Mouse (Mus musculus): ENCODE measurements at regions not wholly inside any gene's neighbourhood (a gene's known extent, or its start where the extent isn't known, plus 50 kb on each side); places are given as distances from the start of the nearest gene placed in this dataset.

GRCm38 (mm10) chr16:76725271-76725670 lies 288.2 kb upstream of the Usp25 start:
- DNase-seq (ENCODE audit: low read depth in 2 of 2, low spot score in 2 of 2) = no peak

GRCm38 (mm10) chr16:76718809-76719208 lies 294.7 kb upstream of the Usp25 start:
- DNase-seq (ENCODE audit: low read depth in 2 of 2, low spot score in 2 of 2) = no peak

- no peak for DNase-seq (ENCODE audit: low read depth in 2 of 2, low spot score in 2 of 2)
Measured at GRCm38 (mm10) chr16:76718147-76718546, 295.4 kb upstream of the Usp25 start.

DNA sequence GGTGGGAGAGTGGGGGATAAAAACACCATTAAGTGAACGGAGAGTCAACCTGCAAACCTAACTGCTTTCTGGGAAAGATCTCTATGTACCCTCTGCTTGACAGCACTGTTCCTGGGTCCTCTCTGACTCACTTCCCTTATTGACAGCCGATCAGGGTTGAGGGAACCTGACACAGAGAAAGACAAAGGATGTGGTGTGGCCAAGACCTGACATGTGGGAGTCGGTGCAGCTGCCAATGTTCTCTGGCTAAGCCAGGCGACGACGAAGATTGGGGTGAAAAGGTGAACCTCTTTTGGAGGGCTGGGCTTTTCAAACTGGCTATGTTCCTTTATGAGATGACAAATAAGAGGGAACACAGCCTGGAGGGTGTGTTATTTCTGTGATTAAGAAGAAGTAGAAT lies 318.6 kb upstream of the Usp25 start:
- DNase-seq (ENCODE audit: low read depth in 2 of 2, low spot score in 2 of 2) = peak; percentile 40 to 52

DNA sequence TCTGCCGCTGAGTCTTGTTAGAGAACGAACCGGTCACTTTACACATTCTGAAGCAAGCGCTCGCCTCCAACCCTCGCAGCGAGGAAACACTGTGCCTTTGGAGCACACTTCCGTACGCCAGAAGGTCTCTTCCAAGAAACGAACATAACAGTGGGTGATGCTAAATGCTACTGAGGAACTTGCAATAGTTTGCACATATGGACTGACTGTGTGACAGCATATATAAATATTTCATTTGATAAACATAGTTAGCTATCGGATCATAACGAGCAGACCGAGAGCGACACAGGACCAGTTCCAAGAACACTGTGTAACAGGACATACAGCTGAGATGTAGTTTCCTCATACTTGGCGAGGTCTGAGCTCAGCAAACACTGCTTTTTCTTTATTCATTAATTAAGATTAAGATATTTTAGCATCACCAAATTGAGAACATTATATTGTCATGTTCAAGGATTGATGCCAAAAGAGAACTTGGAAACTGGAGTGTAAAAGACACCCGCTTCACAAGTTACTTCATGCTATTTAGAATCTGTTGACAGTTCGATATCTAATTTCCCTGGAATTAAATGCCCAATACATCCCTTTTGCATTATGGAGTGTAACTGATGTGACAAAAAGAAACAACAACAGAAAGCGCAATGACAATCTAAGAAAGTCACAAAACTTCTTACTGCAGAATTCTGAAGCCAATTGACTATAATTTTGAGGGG lies 314.3 kb upstream of the Nrip1 start:
- no peak for DNase-seq (ENCODE audit: low read depth in 2 of 2, low spot score in 2 of 2)

- no peak for DNase-seq (ENCODE audit: low read depth in 2 of 2, low spot score in 2 of 2)
Measured at GRCm38 (mm10) chr16:76685562-76685961, 311.9 kb upstream of the Nrip1 start.

- DNase-seq (ENCODE audit: low read depth in 2 of 2, low spot score in 2 of 2) = peak; percentile 39 to 42
Measured at GRCm38 (mm10) chr16:76680061-76680911, 306.7 kb upstream of the Nrip1 start.

DNA sequence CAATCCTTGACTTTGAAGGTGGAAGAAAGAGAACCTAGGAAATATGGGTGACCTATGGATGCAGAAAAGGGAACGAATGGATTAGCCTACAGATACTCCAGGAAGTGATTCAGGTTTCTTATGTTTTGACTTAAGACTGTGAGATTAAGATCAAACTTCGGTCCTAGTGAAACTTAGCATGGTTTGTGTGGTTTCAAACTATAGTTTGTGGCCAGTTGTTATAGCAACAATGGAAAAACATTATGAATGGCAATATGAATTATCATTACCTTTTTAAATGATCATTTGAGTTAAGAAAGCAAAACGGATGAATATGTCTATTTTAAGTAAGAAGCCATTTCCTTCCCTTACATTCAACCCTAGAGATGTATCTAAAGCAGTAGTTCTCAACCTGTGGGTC lies 305.3 kb upstream of the Nrip1 start:
- no peak for DNase-seq (ENCODE audit: low read depth in 2 of 2, low spot score in 2 of 2)

- no peak for DNase-seq (ENCODE audit: low read depth in 2 of 2, low spot score in 2 of 2)
Measured at GRCm38 (mm10) chr16:76669795-76670194, 296.2 kb upstream of the Nrip1 start.

- DNase-seq (ENCODE audit: low read depth in 2 of 2, low spot score in 2 of 2) = no peak
Measured at GRCm38 (mm10) chr16:76667046-76667445, 293.4 kb upstream of the Nrip1 start.

DNA sequence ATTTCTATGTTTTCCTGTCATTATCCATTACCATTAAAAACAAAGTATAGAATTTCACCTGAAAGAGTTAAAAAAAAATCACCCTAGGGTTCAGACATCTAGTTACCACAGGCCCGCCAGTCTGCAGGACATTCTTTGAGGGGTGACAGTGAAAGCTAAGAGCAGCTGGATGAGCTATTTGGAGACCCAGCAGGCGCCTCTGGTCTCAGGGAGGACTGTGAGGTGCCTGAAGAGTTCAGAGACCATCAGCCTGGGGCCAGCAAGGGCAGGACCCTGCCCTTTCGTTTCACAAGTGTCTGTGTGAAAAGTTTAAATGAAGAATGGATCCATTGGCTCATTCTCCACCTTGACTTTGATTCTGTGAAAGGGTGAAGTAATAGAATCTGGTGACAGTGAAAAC lies 281.5 kb upstream of the Nrip1 start:
- DNase-seq (ENCODE audit: low read depth in 2 of 2, low spot score in 2 of 2) = no peak

DNA sequence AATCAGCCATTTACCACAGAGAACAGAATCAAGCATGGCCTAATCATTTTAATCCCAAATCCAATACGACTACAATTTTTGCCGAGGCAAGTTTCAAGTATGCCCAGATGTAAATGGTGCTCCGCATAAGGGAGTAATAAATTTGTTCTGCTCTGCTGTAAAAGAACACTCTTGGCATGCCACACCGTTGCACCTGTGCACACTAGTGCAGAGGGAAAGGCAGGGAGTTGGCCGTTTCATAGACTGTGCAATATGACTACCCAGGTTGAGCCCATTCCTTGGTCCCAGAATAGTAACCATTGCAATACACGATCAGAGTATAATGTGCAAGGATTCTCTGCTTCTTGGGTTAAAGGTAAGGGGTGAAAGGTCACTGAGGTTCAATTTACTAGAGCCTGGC lies 270.7 kb upstream of the Nrip1 start:
- DNase-seq (ENCODE audit: low read depth in 2 of 2, low spot score in 2 of 2) = no peak

DNA sequence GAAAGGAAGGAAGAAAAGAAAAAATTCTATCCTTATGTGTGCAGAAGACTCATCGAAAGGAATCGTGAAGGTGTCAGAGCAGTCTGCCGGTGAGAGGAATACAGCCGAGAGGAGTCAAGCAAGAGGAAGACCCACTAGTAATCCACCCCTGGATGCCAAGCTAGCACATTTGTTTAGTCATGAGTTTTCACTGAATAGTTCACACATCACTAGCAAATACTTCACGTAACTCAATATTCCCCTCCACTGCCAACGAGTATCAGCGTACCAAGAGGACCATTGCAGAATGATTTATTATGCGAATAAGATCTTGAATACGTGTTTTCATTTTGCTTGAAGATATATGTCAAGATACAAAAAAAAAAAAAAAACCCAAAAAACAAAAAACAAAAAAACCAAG lies 270.2 kb upstream of the Nrip1 start:
- DNase-seq (ENCODE audit: low read depth in 2 of 2, low spot score in 2 of 2) = no peak

DNA sequence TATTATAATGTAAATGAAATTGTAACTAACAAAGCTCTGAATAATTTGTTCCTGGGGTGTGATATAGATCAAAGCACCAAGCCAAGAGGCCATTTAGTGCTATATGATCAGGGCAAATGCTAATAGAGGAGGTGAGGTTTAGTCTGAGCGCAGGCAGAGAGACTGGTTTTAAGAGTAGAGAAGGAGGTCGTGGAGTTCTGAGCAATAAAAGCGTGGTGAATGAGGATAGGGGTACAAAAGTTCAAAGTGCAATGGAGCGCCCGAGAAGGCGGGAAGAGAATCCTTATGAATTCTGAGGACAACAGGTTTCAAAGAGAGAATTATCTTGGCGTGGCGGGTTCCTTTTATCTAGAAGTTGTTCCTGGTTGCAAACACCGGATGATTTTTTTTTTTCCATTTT lies 261.5 kb upstream of the Nrip1 start:
- no peak for DNase-seq (ENCODE audit: low read depth in 2 of 2, low spot score in 2 of 2)

DNA sequence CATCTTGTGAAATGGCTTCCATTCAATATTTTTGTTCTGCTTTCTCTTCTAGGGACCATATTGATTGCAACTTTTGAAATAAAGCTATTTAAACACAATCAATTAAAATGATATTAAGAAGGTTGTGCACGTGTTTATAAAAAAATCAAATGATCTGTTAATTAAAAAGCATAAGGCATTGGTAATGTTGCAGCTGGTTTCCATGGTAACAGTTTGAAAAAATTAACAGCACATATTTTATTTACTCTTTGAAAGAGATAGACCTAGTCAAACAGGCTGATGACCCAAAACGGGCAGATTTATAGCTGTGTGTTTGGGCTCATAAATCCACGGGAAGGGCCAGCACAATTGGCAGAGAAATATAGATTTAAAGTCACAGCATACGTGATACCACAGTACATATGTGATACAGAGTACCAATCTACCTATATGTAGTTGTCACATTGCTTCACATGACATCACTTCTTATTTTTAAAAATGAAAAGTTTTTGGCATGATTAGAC lies 260.6 kb upstream of the Nrip1 start:
- DNase-seq (ENCODE audit: low read depth in 2 of 2, low spot score in 2 of 2) = no peak

DNA sequence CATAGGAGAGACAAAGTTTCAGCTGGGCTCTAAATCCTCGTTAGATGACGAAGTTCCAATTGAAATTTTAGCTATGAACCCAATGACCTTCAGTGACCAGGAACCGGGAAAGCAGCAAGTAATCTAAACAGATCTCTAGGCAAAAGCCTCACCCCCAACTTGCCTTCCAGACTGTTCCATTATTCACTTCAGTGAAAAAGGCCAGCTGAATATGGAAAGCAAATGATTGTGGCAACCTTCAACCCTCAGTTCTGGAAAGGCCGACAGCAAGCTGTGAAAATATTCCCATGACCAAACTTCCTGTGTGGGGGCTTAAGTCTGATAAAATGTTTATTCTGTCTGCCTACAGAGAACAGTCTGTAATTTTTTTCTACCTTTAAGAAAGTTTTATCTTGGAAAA lies 252.5 kb upstream of the Nrip1 start:
- no peak for DNase-seq (ENCODE audit: low read depth in 2 of 2, low spot score in 2 of 2)

- no peak for DNase-seq (ENCODE audit: low read depth in 2 of 2, low spot score in 2 of 2)
Measured at GRCm38 (mm10) chr16:76621715-76622114, 248.1 kb upstream of the Nrip1 start.

DNA sequence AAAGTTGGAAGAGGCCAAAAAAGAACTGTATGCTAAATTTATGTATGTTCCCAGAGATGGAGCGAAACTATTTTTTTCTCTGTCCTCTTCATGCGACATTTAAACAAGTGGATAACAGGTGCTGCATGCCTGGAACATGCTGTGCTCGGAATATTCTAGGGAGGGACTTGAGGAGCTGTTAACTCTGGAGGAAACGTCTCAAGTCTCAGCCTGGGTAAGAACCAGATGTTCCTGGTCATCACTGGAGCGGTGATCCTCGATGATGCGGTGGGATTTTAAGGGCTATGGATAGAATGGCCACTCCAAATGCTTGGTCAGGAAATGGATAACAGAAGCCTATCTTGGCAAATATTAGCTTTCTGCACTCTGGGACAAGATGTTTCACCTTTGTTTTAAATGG lies 244.7 kb upstream of the Nrip1 start:
- DNase-seq (ENCODE audit: low read depth in 2 of 2, low spot score in 2 of 2) = no peak

DNA sequence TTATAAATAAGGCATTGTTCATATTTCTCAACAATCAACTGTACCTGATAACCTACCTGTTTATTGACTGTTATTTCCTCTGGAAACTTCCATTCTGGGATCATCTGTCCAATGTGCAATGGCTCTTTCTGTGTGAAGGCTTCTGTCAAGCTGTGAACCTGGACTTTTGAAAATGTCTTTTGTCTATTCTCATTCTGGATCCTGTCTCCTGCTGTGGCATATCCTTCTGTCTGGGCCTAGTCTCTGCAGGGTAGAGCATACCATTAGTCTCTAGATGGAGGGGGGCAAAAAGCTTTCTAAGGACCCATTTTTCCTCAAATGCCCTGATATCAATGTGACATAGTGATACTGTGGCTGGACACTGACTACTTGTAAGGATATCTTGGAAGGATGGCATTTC lies 237.4 kb upstream of the Nrip1 start:
- no peak for DNase-seq (ENCODE audit: low read depth in 2 of 2, low spot score in 2 of 2)

DNA sequence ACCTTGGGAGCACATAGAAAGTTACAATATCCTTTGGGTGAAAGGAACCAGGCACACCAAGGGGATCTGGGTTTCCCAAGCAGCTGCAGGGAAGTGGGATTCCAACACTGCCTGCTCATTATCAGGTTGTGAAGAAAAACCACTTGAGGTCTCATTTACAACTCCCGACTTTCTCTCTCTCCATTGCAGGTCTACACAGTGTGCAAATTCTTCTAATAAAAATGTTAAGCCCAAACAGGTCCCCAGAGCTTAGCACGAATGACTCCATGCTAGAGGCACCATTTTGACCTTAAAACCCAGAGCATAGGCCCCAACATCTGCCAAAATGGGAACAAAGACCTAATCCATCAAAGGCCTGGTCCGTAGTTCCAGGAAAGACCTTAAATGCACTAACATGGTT lies 231.3 kb upstream of the Nrip1 start:
- DNase-seq (ENCODE audit: low read depth in 2 of 2, low spot score in 2 of 2) = no peak

DNA sequence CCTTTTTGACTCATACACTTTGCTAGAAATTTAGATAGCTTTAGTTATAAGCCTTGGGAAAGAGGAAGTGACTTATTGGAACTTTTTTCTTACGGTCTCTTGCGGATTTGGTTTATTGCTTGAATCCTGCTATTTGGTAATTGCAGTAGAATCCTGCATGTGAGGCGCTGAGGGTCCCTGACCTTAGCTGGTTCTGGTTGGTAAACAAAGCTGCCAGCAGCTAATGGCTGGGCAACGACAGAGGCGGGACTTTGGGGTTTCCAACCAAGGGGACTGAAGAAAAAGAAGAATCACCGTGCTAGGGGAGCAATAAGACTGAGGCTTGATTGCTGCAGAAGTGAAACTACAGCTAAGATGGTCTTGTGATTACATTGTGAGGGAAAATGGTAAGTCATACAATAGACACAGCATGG lies 230.2 kb upstream of the Nrip1 start:
- DNase-seq (ENCODE audit: low read depth in 2 of 2, low spot score in 2 of 2) = no peak

DNA sequence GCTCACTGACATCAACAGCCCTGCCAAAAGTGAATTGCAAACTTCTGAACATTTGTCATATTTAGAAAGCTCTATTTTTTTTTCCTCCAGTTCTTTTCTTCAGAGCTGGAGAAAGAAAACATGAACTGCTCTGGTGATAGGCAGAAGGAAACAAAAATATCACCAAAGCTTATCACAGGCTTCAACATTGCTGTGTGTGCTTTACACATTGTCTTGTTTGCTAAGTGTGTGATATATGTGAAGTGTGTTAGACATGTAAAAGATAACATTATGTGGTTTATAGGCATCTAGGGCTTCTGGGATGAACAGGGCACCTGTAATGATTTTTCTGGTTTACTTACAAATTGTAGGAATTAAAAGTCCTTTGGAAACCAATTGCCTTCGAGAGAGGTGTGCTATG lies 229.8 kb upstream of the Nrip1 start:
- no peak for DNase-seq (ENCODE audit: low read depth in 2 of 2, low spot score in 2 of 2)
